8 mouse cellular contexts compared by ENCODE assay signal in the genomic region with DNA sequence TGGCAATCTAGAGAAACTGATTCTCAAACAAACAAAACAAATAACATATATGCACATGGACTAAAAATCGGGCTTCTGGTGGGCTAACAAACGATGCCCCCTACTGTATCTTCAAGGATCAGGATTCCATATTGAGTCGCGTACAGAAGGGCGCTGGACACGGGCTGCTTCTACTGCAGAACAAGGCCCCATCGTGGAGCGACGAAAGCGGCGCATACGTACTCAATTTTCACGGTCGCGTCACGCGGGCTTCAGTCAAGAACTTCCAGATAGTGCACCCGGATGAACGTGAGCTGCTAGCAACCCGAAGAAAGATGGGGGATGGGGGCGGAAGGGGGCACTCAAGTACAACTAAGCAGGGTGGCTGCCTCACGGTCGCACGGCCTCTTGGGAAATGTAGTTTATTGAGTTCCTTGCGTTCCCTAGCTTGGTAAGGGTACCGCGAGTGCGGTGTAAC. TPM values are rescaled to one million over a fixed set of nuclear protein-coding genes. Genes with fewer than 3 reads are reported as not detected.
DNase-seq lines count a peak whose midpoint lies in the region; ATAC-seq and TF ChIP-seq lines count a peak whose summit lies in the region.

No protein-coding gene starts in this region.

- peak; percentile 73 for ATAC-seq in forebrain, embryonic 11.5 days (replicated peaks; ENCODE audit: low FRiP score)
- ATAC-seq in heart, embryonic 16.5 days (replicated peaks; ENCODE audit: extremely low read depth, insufficient read depth, low FRiP score): peak; percentile 35
- no peak for ATAC-seq in liver, embryonic 14.5 days (ENCODE audit: insufficient read depth)
- ATAC-seq in stomach, embryonic 15.5 days (ENCODE audit: insufficient read depth, low FRiP score, low read depth): peak; percentile 54; the same call in 1 of the 2 replicates

- peak; percentile 97 for DNase-seq in brain, adult 2 months (ENCODE audit: low read depth, low spot score)
- peak; percentile 91 for DNase-seq in forebrain, embryonic 11.5 days (ENCODE audit: low spot score)
- DNase-seq in kidney, postnatal 25 days: peak; percentile 94 to 95
- DNase-seq in liver, embryonic 14.5 days (ENCODE audit: low read depth in 3 of 3, low spot score in 3 of 3): peak; percentile 72 to 78 (median 72)
- DNase-seq in neural tube, embryonic 10.5 days (ENCODE audit: extremely low spot score, low spot score): peak; percentile 84

- peaks cover 21% of the 10 kb centered on the region for H3K36me3 ChIP-seq in C2C12 (ENCODE audit: control insufficient read depth, insufficient read depth)
- no peaks in the 10 kb centered on the region; the same call in 1 of the 2 replicates for H3K36me3 ChIP-seq in forebrain, embryonic 11.5 days (ENCODE audit: control insufficient read depth, insufficient read depth, low read length)
- H3K36me3 ChIP-seq in heart, embryonic 16.5 days (ENCODE audit: control insufficient read depth, insufficient read depth): no peaks in the 10 kb centered on the region
- H3K36me3 ChIP-seq in liver, embryonic 14.5 days (replicated peaks; ENCODE audit: control insufficient read depth, insufficient read depth, low read depth): peaks cover 42% of the 10 kb centered on the region
- H3K36me3 ChIP-seq in stomach, embryonic 15.5 days: no peaks in the 10 kb centered on the region

- WGBS in forebrain, embryonic 11.5 days: under 1% methylated on average over 28 of the region's 28 CpGs
- WGBS in heart, embryonic 16.5 days: under 1% methylated on average over 28 of the region's 28 CpGs
- WGBS in liver, embryonic 14.5 days (ENCODE audit: insufficient replicate concordance): under 1% methylated on average over 28 of the region's 28 CpGs
- WGBS in stomach, embryonic 15.5 days: under 1% methylated on average over 28 of the region's 28 CpGs

- peak overlapping the region; percentile 75 for H3K9ac ChIP-seq in forebrain, embryonic 11.5 days (ENCODE audit: low read length)
- H3K9ac ChIP-seq in heart, embryonic 16.5 days (ENCODE audit: low read length): peak overlapping the region; percentile 76
- H3K9ac ChIP-seq in liver, embryonic 14.5 days (replicated peaks): peak overlapping the region; percentile 99
- peak overlapping the region; percentile 50; the same call in 1 of the 2 replicates for H3K9ac ChIP-seq in stomach, embryonic 15.5 days

- no peak for TF ChIP-seq CTCF in C2C12 (IDR thresholded peaks at IDR 0.05; ENCODE audit: control insufficient read depth, insufficient read depth, insufficient read length)
- TF ChIP-seq CTCF in liver, embryonic 14.5 days (IDR thresholded peaks at IDR 0.05; ENCODE audit: low read depth): peak; percentile 28; the same call in 1 of the 2 replicates

- peak overlapping the region; percentile 6 for H3K4me3 ChIP-seq in C2C12 (ENCODE audit: insufficient read depth, poor library complexity, severe bottlenecking)
- peak overlapping the region; percentile 51 for H3K4me3 ChIP-seq in forebrain, embryonic 11.5 days (ENCODE audit: low read depth, low read length)
- H3K4me3 ChIP-seq in heart, embryonic 16.5 days (ENCODE audit: low read length): peak overlapping the region; percentile 69
- H3K4me3 ChIP-seq in liver, embryonic 14.5 days (ENCODE audit: insufficient read depth in 1 of 2, low read depth in 2 of 2, low read length in 2 of 2): peak overlapping the region; percentile 76 to 88
- peak overlapping the region; percentile 58 for H3K4me3 ChIP-seq in stomach, embryonic 15.5 days (replicated peaks)

- H3K79me3 ChIP-seq in C2C12 (ENCODE audit: low read depth): peaks cover 14% of the 10 kb centered on the region

- peak overlapping the region; percentile 61 for H3K4me2 ChIP-seq in forebrain, embryonic 11.5 days (ENCODE audit: low read depth, low read length, severe bottlenecking)
- peak overlapping the region; percentile 66 for H3K4me2 ChIP-seq in heart, embryonic 16.5 days (ENCODE audit: low read depth, low read length)
- peak overlapping the region; percentile 88 for H3K4me2 ChIP-seq in liver, embryonic 14.5 days (ENCODE audit: low read depth)
- peak overlapping the region; percentile 53 for H3K4me2 ChIP-seq in stomach, embryonic 15.5 days

- no peak for TF ChIP-seq EP300 in liver, embryonic 14.5 days (IDR thresholded peaks at IDR 0.05; ENCODE audit: low read depth)

- no peak overlapping the region for H3ac ChIP-seq in C2C12 (ENCODE audit: control insufficient read depth, insufficient read length, low read depth)

- H3K79me2 ChIP-seq in C2C12 (ENCODE audit: control insufficient read depth, insufficient read depth): peaks cover 19% of the 10 kb centered on the region

- H3K27me3 ChIP-seq in C2C12 (ENCODE audit: control insufficient read depth, insufficient read depth, insufficient read length): no peaks in the 10 kb centered on the region
- H3K27me3 ChIP-seq in forebrain, embryonic 11.5 days (ENCODE audit: control insufficient read depth, insufficient read depth, low read length): no peaks in the 10 kb centered on the region
- H3K27me3 ChIP-seq in heart, embryonic 16.5 days (ENCODE audit: control insufficient read depth, insufficient read depth, low read length): no peaks in the 10 kb centered on the region
- H3K27me3 ChIP-seq in liver, embryonic 14.5 days (ENCODE audit: control insufficient read depth, insufficient read depth, low read length): no peaks in the 10 kb centered on the region
- H3K27me3 ChIP-seq in stomach, embryonic 15.5 days (replicated peaks): no peaks in the 10 kb centered on the region

- H3K4me1 ChIP-seq in forebrain, embryonic 11.5 days (replicated peaks; ENCODE audit: control insufficient read depth, insufficient read depth, low read length): peaks cover 7% of the 10 kb centered on the region; the same call in 1 of the 2 replicates
- peaks cover 28% of the 10 kb centered on the region for H3K4me1 ChIP-seq in heart, embryonic 16.5 days (ENCODE audit: control insufficient read depth, insufficient read depth, low read length)
- peaks cover 10 to 14% of the 10 kb centered on the region in 2 experiments for H3K4me1 ChIP-seq in liver, embryonic 14.5 days (replicated peaks; ENCODE audit: control insufficient read depth in 2 of 2, insufficient read depth in 2 of 2, low read length in 1 of 2)
- H3K4me1 ChIP-seq in stomach, embryonic 15.5 days: peaks cover 19% of the 10 kb centered on the region

- peak overlapping the region; percentile 53; the same call in 1 of the 2 replicates for H3K27ac ChIP-seq in forebrain, embryonic 11.5 days (ENCODE audit: low read depth, low read length)
- peak overlapping the region; percentile 87 for H3K27ac ChIP-seq in heart, embryonic 16.5 days (ENCODE audit: low read length)
- peak overlapping the region; percentile 90 for H3K27ac ChIP-seq in liver, embryonic 14.5 days
- peak overlapping the region; percentile 92 for H3K27ac ChIP-seq in stomach, embryonic 15.5 days

- no peaks in the 10 kb centered on the region for H3K9me3 ChIP-seq in forebrain, embryonic 11.5 days (ENCODE audit: control insufficient read depth, low read length)
- no peaks in the 10 kb centered on the region for H3K9me3 ChIP-seq in heart, embryonic 16.5 days (replicated peaks; ENCODE audit: control insufficient read depth, low read length)
- no peaks in the 10 kb centered on the region for H3K9me3 ChIP-seq in liver, embryonic 14.5 days (ENCODE audit: control insufficient read depth, low read length)
- H3K9me3 ChIP-seq in stomach, embryonic 15.5 days: no peaks in the 10 kb centered on the region

TF ChIP-seq in C2C12, 6 proteins besides CTCF, POLR2A, EP300 and RAD21 (continues in another document):
- TF ChIP-seq CEBPB (IDR thresholded peaks at IDR 0.05; ENCODE audit: low read depth): no peak
- TF ChIP-seq USF1 (IDR thresholded peaks at IDR 0.05; ENCODE audit: low read depth): no peak

RNA-seq across cellular contexts. Expression of a gene that starts 4.3 kb away (rescaled TPM):
- 32.5 TPM for polyA plus RNA-seq in C2C12 (2012; fragmentation: generic; extraction: Trizol)
- 17.4 and 17.8 TPM in 2 replicates for polyA plus RNA-seq in forebrain, embryonic 11.5 days (2014; fragmentation: Nextera tagmentation; extraction: Ambion mirVana)
- 25.0 and 27.1 TPM in 2 replicates for polyA plus RNA-seq in heart, embryonic 16.5 days (2015; fragmentation: Nextera tagmentation; extraction: Ambion mirVana)
- 79.3 and 140 TPM in 2 replicates for polyA plus RNA-seq in liver, embryonic 14.5 days (2012; rRNA removed)
- 165 and 183 TPM in 2 replicates for polyA plus RNA-seq in liver, embryonic 14.5 days (2014; fragmentation: Nextera tagmentation; extraction: Ambion mirVana)
- 21.1 and 36.1 TPM in 2 replicates for polyA plus RNA-seq in stomach, embryonic 15.5 days (2015; fragmentation: Nextera tagmentation; extraction: Ambion mirVana)

RNA-seq across cellular contexts. Expression of a gene that starts 4.4 kb away (rescaled TPM):
- polyA plus RNA-seq in C2C12 (2012; fragmentation: generic; extraction: Trizol): 0.89 TPM
- 0.80 and 1.5 TPM in 2 replicates for polyA plus RNA-seq in forebrain, embryonic 11.5 days (2014; fragmentation: Nextera tagmentation; extraction: Ambion mirVana)
- 1.3 and 1.8 TPM in 2 replicates for polyA plus RNA-seq in heart, embryonic 16.5 days (2015; fragmentation: Nextera tagmentation; extraction: Ambion mirVana)
- polyA plus RNA-seq in liver, embryonic 14.5 days (2012; rRNA removed): 0.52 and 0.90 TPM in 2 replicates
- 0.40 and 0.41 TPM in 2 replicates for polyA plus RNA-seq in liver, embryonic 14.5 days (2014; fragmentation: Nextera tagmentation; extraction: Ambion mirVana)
- polyA plus RNA-seq in stomach, embryonic 15.5 days (2015; fragmentation: Nextera tagmentation; extraction: Ambion mirVana): 2.9 TPM in 2 replicates

RNA-seq across cellular contexts. Expression of a gene that starts 11.6 kb away (rescaled TPM):
- 115 TPM for polyA plus RNA-seq in C2C12 (2012; fragmentation: generic; extraction: Trizol)
- 90.4 and 109 TPM in 2 replicates for polyA plus RNA-seq in forebrain, embryonic 11.5 days (2014; fragmentation: Nextera tagmentation; extraction: Ambion mirVana)
- 156 and 160 TPM in 2 replicates for polyA plus RNA-seq in heart, embryonic 16.5 days (2015; fragmentation: Nextera tagmentation; extraction: Ambion mirVana)
- polyA plus RNA-seq in liver, embryonic 14.5 days (2012; rRNA removed): 48.2 and 58.8 TPM in 2 replicates
- 81.7 and 97.2 TPM in 2 replicates for polyA plus RNA-seq in liver, embryonic 14.5 days (2014; fragmentation: Nextera tagmentation; extraction: Ambion mirVana)
- 214 and 230 TPM in 2 replicates for polyA plus RNA-seq in stomach, embryonic 15.5 days (2015; fragmentation: Nextera tagmentation; extraction: Ambion mirVana)

RNA-seq across cellular contexts. Expression of a gene that starts 32.9 kb away (rescaled TPM):
- polyA plus RNA-seq in C2C12 (2012; fragmentation: generic; extraction: Trizol): 1.7 TPM
- polyA plus RNA-seq in forebrain, embryonic 11.5 days (2014; fragmentation: Nextera tagmentation; extraction: Ambion mirVana): 0.25 and 1.2 TPM in 2 replicates
- 0.66 and 0.87 TPM in 2 replicates for polyA plus RNA-seq in heart, embryonic 16.5 days (2015; fragmentation: Nextera tagmentation; extraction: Ambion mirVana)
- 0.95 and 2.1 TPM in 2 replicates for polyA plus RNA-seq in liver, embryonic 14.5 days (2012; rRNA removed)
- polyA plus RNA-seq in liver, embryonic 14.5 days (2014; fragmentation: Nextera tagmentation; extraction: Ambion mirVana): 1.2 and 2.5 TPM in 2 replicates
- polyA plus RNA-seq in stomach, embryonic 15.5 days (2015; fragmentation: Nextera tagmentation; extraction: Ambion mirVana): 2.2 and 3.9 TPM in 2 replicates

RNA-seq across cellular contexts. Expression of a gene that starts 33.2 kb away (rescaled TPM):
- polyA plus RNA-seq in C2C12 (2012; fragmentation: generic; extraction: Trizol): 0.07 TPM
- 4.3 and 4.6 TPM in 2 replicates for polyA plus RNA-seq in forebrain, embryonic 11.5 days (2014; fragmentation: Nextera tagmentation; extraction: Ambion mirVana)
- polyA plus RNA-seq in heart, embryonic 16.5 days (2015; fragmentation: Nextera tagmentation; extraction: Ambion mirVana): 3.4 TPM in 2 replicates
- polyA plus RNA-seq in liver, embryonic 14.5 days (2012; rRNA removed): 1.5 and 2.2 TPM in 2 replicates
- polyA plus RNA-seq in liver, embryonic 14.5 days (2014; fragmentation: Nextera tagmentation; extraction: Ambion mirVana): 1.6 and 1.8 TPM in 2 replicates
- polyA plus RNA-seq in stomach, embryonic 15.5 days (2015; fragmentation: Nextera tagmentation; extraction: Ambion mirVana): 3.5 and 3.7 TPM in 2 replicates

Comparison
In these comparisons a context has a peak if more than half of its experiments do, and no peak if none do; other contexts are left out.
1. H3K4me3 ChIP-seq: peak in every context shown above with its lines; median percentile 82 in liver, embryonic 14.5 days; 69 in heart, embryonic 16.5 days; 58 in stomach, embryonic 15.5 days; 51 in forebrain, embryonic 11.5 days; 6 in C2C12.